Mouse (Mus musculus): ENCODE data around the gene Atf6. TPM values are rescaled to one million over a fixed set of nuclear protein-coding genes. Genes with fewer than 3 reads are reported as not detected.
A peak's percentile ranks its signal among the peaks of the same experiment; 100 is the strongest.

Atf6 gene
- polyA plus RNA-seq, 1 experiment: not detected

DNA sequence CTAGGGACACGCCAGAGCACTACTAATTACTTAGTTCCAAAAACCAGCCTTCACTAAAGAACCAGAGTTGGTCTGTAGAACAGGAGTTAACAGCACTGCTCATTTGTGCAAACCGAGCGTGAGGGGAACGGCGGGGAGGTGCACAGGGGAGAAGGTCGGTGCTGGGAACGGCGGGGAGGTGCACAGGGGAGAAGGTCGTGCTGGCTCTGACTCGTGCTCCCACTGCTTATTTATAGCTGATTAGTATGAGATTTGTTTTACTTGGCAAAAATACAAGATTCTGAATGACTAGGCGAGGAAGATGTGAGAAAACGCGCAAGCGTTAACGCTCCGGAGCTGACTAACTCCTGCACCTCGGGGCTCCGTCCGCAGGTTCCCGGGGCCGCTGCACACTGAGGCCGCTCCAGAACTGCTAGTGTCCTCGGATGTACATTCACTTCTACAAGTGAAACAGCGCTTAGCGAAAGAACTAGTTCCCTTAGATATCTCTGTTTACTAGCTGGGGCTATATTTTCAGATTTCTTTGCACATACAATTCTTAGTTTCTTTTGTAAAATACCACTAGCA, 96.1 kb downstream of the Atf6 start:
- no peak for TF ChIP-seq CTCF (IDR thresholded peaks at IDR 0.05; ENCODE audit: insufficient read depth, low read depth, low read length)
- TF ChIP-seq POLR2A (IDR thresholded peaks at IDR 0.05; ENCODE audit: insufficient read depth, low read depth, low read length): no peak
- H3K27ac ChIP-seq (ENCODE audit: insufficient read depth, low read depth, low read length): no peak overlapping the region
- peaks cover 12% of the 10 kb centered on the region for H3K4me1 ChIP-seq (ENCODE audit: control insufficient read depth, insufficient read depth, low read length)
- 27% methylated on average over 25 of the region's 25 CpGs for WGBS
- H3K4me3 ChIP-seq (ENCODE audit: insufficient read depth, low read depth, low read length): peak overlapping the region; percentile 4; the same call in 1 of the 2 replicates

DNA sequence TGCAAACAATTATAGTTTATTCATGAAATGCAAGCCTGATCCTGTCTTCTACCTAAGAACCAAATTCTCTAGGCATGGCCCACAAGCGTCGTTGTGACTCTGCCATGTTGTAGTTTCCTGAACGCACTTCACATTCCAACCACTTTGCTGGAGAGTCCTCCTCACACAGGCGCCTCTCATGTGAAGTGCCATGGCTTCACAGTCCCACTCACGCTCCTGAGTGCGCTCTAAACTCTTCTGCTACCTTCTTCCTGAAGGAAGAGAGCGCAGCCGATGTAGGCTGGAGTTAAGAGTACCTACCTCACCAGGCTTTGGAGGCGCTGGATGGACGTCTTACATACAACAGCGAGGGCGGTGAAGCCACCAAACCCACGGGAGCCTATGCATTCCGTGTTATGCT, 96.9 kb downstream of the Atf6 start:
- no peak overlapping the region for H3K4me3 ChIP-seq (ENCODE audit: insufficient read depth, low read depth, low read length)
- TF ChIP-seq POLR2A (IDR thresholded peaks at IDR 0.05; ENCODE audit: insufficient read depth, low read depth, low read length) (no peak), CTCF (IDR thresholded peaks at IDR 0.05; ENCODE audit: insufficient read depth, low read depth, low read length) (no peak)
- peaks cover 12% of the 10 kb centered on the region for H3K4me1 ChIP-seq (ENCODE audit: control insufficient read depth, insufficient read depth, low read length)
- no peak overlapping the region for H3K27ac ChIP-seq (ENCODE audit: insufficient read depth, low read depth, low read length)
- WGBS: 66% methylated on average over 14 of the region's 14 CpGs

DNA sequence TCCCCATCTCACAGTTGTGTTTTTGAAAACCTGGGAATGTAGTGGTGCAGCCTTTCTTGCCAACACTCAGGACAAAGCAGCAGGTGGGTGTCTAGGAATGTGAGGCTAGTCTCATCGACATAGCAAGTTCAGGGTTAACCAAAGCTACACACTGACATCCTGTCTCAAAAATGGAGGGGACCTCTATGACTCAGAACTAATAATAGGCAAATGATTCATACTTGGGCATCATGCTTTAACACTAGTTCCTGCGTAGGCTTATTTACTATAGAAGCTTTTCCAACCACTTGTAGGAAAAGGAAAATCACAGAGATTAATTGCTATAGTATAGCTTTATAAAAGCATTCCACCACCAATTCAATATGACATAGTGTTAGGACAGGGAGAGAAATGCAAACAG, 100.6 kb downstream of the Atf6 start:
- no peak overlapping the region for H3K4me3 ChIP-seq (ENCODE audit: insufficient read depth, low read depth, low read length)
- TF ChIP-seq CTCF (IDR thresholded peaks at IDR 0.05; ENCODE audit: insufficient read depth, low read depth, low read length) (no peak), POLR2A (IDR thresholded peaks at IDR 0.05; ENCODE audit: insufficient read depth, low read depth, low read length) (no peak)
- peaks cover 12% of the 10 kb centered on the region for H3K4me1 ChIP-seq (ENCODE audit: control insufficient read depth, insufficient read depth, low read length)
- WGBS: 24% methylated on average over 2 of the region's 2 CpGs
- no peak overlapping the region for H3K27ac ChIP-seq (ENCODE audit: insufficient read depth, low read depth, low read length)

DNA sequence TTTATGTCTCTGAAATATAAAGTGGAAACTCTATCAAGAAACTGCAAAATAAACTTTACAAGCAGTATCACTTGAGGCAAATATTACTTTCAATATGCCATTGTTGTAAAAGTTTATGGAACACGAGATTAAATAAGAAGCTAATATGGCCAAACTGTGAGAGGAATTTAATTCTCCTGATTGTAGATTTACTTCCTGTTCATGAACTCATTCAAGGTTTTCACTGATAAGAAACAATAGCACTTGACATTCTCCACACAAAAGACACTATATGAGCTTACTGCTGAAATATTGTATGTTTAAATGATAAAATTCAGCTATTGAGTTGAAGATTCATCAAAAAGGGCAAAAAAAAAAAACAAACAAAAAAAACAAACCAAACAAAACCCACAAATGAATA, 102.8 kb downstream of the Atf6 start:
- H3K4me3 ChIP-seq (ENCODE audit: insufficient read depth, low read depth, low read length): no peak overlapping the region
- WGBS: 88% methylated on average over 1 of the region's 1 CpGs
- H3K27ac ChIP-seq (ENCODE audit: insufficient read depth, low read depth, low read length): no peak overlapping the region
- TF ChIP-seq CTCF (IDR thresholded peaks at IDR 0.05; ENCODE audit: insufficient read depth, low read depth, low read length) (no peak), POLR2A (IDR thresholded peaks at IDR 0.05; ENCODE audit: insufficient read depth, low read depth, low read length) (no peak)
- H3K4me1 ChIP-seq (ENCODE audit: control insufficient read depth, insufficient read depth, low read length): peaks cover 4% of the 10 kb centered on the region; the same call in 1 of the 2 replicates

DNA sequence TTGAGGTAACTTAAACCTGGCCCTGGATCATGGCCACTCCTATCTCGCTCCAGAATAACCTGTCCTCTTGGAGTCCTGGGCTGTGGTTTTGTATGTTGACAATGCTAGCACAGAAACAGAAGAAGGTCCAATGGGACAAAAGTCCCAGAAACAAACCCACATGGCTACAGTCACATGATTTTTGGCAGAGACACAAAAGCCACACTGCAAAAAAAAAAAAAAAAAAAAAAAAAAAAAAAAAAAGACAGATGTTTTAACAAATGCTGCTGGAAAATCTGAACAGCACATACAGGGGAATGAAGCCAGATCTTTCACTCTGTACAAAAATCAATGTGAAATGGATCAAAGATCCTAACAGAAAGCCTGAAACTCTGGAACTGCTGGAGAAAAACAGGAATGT, 105.9 kb downstream of the Atf6 start:
- Histone ChIP-seq H3K4me1 (ENCODE audit: control insufficient read depth, insufficient read depth, low read length) (0 out of 2 replicates have a peak, but pooled peaks cover under 1% of the 10 kb centered on the region), H3K27ac (ENCODE audit: insufficient read depth, low read depth, low read length) (no peak overlapping the region), H3K4me3 (ENCODE audit: insufficient read depth, low read depth, low read length) (no peak overlapping the region)
- TF ChIP-seq POLR2A (IDR thresholded peaks at IDR 0.05; ENCODE audit: insufficient read depth, low read depth, low read length): no peak
- TF ChIP-seq CTCF (IDR thresholded peaks at IDR 0.05; ENCODE audit: insufficient read depth, low read depth, low read length): no peak
- WGBS: 100% methylated on average over 1 of the region's 1 CpGs

DNA sequence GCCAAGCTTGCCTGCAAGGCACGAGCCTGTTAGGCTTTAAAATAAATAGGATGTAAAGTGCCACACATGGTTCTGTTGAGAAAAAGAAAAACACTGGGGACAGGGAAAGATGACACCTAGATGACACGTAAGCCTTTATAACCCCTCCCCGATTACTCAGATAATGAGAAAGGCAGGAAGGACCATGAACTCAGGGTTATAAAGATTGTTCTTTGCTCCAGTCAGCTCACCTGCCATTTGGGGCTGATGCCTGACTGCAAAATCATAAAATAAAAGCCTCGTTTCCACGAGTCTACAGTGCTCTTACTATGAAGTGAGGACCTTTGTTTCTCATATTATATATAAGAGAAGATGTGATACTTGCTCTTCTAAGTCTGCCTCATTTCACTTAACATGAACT, 114.0 kb downstream of the Atf6 start:
- no peaks in the 10 kb centered on the region for H3K4me1 ChIP-seq (ENCODE audit: control insufficient read depth, insufficient read depth, low read length)
- 96% methylated on average over 5 of the region's 5 CpGs for WGBS
- TF ChIP-seq POLR2A (IDR thresholded peaks at IDR 0.05; ENCODE audit: insufficient read depth, low read depth, low read length): no peak
- no peak for TF ChIP-seq CTCF (IDR thresholded peaks at IDR 0.05; ENCODE audit: insufficient read depth, low read depth, low read length)
- H3K27ac ChIP-seq (ENCODE audit: insufficient read depth, low read depth, low read length): no peak overlapping the region
- H3K4me3 ChIP-seq (ENCODE audit: insufficient read depth, low read depth, low read length): no peak overlapping the region

DNA sequence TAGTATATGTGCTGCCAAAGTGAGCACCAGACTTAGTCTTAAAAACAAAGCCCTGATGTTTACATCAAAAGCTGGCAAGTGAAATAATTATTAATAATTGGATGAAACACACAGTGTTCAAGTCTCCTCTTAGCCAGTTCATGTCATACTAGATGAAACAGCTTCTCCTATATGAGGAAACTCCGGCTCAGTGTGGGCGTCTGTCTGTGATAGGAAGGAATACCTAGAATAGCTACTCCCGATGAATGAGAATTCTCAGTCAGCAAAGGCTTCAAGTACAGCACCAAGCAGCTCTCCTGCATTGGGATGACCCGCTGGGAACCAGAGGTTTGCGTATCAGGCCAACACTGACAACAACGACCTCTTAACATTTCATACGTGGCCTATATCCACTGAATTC, 115.8 kb downstream of the Atf6 start:
- H3K4me1 ChIP-seq (ENCODE audit: control insufficient read depth, insufficient read depth, low read length): no peaks in the 10 kb centered on the region
- 89% methylated on average over 7 of the region's 7 CpGs for WGBS
- TF ChIP-seq CTCF (IDR thresholded peaks at IDR 0.05; ENCODE audit: insufficient read depth, low read depth, low read length): no peak
- TF ChIP-seq POLR2A (IDR thresholded peaks at IDR 0.05; ENCODE audit: insufficient read depth, low read depth, low read length): no peak
- H3K4me3 ChIP-seq (ENCODE audit: insufficient read depth, low read depth, low read length): no peak overlapping the region
- no peak overlapping the region for H3K27ac ChIP-seq (ENCODE audit: insufficient read depth, low read depth, low read length)

DNA sequence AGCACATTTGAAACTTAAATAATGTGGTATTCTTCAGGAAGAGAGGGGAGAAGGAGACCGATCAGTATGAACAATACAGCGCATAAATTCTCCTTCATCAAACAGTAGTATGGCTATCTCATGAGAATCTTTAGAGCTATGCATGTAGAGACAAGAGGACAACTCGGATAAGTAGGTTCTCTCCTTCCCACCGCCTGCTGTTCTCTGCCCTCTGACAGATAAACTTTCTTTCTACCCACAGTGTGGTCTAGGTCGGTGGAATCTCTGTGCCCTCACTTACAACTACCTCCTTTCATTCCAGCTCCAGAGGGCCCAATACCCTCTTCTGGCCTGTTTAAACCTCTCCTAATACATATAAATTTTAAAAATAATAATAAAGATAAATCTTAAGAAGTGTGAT, 121.0 kb downstream of the Atf6 start:
- WGBS: 84% methylated on average over 5 of the region's 5 CpGs
- no peaks in the 10 kb centered on the region for H3K4me1 ChIP-seq (ENCODE audit: control insufficient read depth, insufficient read depth, low read length)
- H3K4me3 ChIP-seq (ENCODE audit: insufficient read depth, low read depth, low read length): no peak overlapping the region
- no peak overlapping the region for H3K27ac ChIP-seq (ENCODE audit: insufficient read depth, low read depth, low read length)
- TF ChIP-seq CTCF (IDR thresholded peaks at IDR 0.05; ENCODE audit: insufficient read depth, low read depth, low read length) (no peak), POLR2A (IDR thresholded peaks at IDR 0.05; ENCODE audit: insufficient read depth, low read depth, low read length) (no peak)

DNA sequence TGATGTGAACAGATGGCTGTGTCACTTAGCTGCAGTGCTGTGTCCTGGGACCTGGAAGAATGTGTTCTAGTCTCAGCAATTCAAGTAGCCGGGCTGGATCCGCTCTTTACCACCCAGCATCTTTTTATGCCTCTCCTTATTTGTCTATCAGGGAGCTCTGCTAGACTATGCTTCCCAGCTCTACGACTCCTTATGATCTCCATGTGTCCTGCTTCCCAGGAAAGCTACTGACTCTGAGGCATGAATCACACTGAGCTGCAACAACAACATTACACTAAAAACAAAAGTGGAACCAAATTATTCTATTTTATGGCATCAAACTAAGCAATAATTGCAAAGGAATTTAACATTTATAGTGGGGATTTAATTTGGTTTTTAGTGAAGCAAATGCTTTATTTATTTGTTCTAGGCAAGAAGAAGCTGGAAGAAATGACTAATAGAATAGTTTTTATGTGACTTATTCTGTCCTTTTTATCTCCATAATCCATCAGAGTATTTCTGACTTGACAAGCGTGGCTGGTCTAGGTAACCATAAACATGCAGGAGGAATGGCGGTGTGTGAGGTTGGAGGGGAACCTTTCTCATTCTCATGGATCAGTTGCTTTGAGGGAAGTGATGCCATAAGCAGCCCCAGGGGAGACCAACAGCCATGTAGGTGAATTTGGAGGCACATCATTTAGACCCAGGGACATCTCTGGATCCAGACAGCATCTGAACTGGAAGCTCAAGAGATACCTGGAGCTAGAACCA, 125.9 kb downstream of the Atf6 start:
- Histone ChIP-seq H3K27ac (ENCODE audit: insufficient read depth, low read depth, low read length) (no peak overlapping the region), H3K4me1 (ENCODE audit: control insufficient read depth, insufficient read depth, low read length) (no peaks in the 10 kb centered on the region), H3K4me3 (ENCODE audit: insufficient read depth, low read depth, low read length) (no peak overlapping the region)
- TF ChIP-seq POLR2A (IDR thresholded peaks at IDR 0.05; ENCODE audit: insufficient read depth, low read depth, low read length): no peak
- no peak for TF ChIP-seq CTCF (IDR thresholded peaks at IDR 0.05; ENCODE audit: insufficient read depth, low read depth, low read length)
- WGBS: 79% methylated on average over 5 of the region's 5 CpGs

Data from olfactory bulb, adult 2 months (tissue).